Mouse (Mus musculus) CH12.LX (cell line): ENCODE measurements around the gene Traf1.

Experiments
- CTCF ChIP-seq, 2 experiments: IDR thresholded peaks in 1 of 2; conservative IDR thresholded peaks in 1 of 2; 2 replicates each; pipeline ENCODE4 v1.5.1; 2011 to 2012; ENCODE audit warnings: low read depth in 2 of 2, low read length in 2 of 2, improper control_type of control experiment in 1 of 2, inconsistent platforms in 1 of 2, mild to moderate bottlenecking in 1 of 2, moderate library complexity in 1 of 2
- ELF1 ChIP-seq: IDR thresholded peaks from 2 replicates; pipeline ENCODE4 v1.6.1; 2014; ENCODE audit warnings: low read depth, mild to moderate bottlenecking, inconsistent platforms, low read length, improper control_type of control experiment
- POLR2A ChIP-seq: IDR thresholded peaks from 2 replicates; pipeline ENCODE4 v1.6.1; 2011; ENCODE audit warnings: low read depth, mild to moderate bottlenecking, improper control_type of control experiment, low read length
- POLR2AphosphoS2 ChIP-seq: IDR thresholded peaks from 2 replicates; pipeline ENCODE4 v1.6.1; 2011; ENCODE audit warnings: low read depth, low read length, improper control_type of control experiment
- SIN3A ChIP-seq: IDR thresholded peaks from 2 replicates; pipeline ENCODE4 v1.6.1; 2012; ENCODE audit warnings: low read length, improper control_type of control experiment, inconsistent platforms

- TF ChIP-seq POLR2AphosphoS2 (no peak), SIN3A (no peak), ELF1 (no peak), POLR2A (no peak), CTCF (conservative IDR thresholded peaks at IDR 0.05 in 1 of 2, IDR thresholded peaks at IDR 0.05 in 1 of 2; ENCODE audit: low read depth in 2 of 2, low read length in 2 of 2) (no peak)
Observed at GRCm38 (mm10) chr2:34909719-34910118, 51.9 kb downstream of the Traf1 start.
